Mouse (Mus musculus) cerebellum, adult (tissue): ENCODE data around the gene Rnaseh2c.

Source experiments
- ATAC-seq: cut with Nextera tagmentation; 2 replicates; pipeline ENCODE4 v1.9.2; 2017; ENCODE audit warnings: mild to moderate bottlenecking, moderate library complexity, mixed read lengths; ENCODE audit not compliant: insufficient number of reproducible peaks, low FRiP score, low TSS enrichment

Rnaseh2c gene

GRCm38 (mm10) chr19:5601752-5602541 lies at the start of gene Rnaseh2c:
TSS of gene Rnaseh2c (plus strand) at chr19:5601873.
- peak; percentile 89 for ATAC-seq

GRCm38 (mm10) chr19:5553802-5554201 lies 47.9 kb upstream of the Rnaseh2c start:
- no peak for ATAC-seq

- no peak for ATAC-seq
Measured at GRCm38 (mm10) chr19:5554212-5554611, 47.5 kb upstream of the Rnaseh2c start.

- ATAC-seq = no peak
Measured at GRCm38 (mm10) chr19:5558169-5558568, 43.5 kb upstream of the Rnaseh2c start.

- no peak for ATAC-seq
Measured at GRCm38 (mm10) chr19:5558770-5559169, 42.9 kb upstream of the Rnaseh2c start.

- ATAC-seq = no peak
Measured at GRCm38 (mm10) chr19:5559229-5559628, 42.4 kb upstream of the Rnaseh2c start.

GRCm38 (mm10) chr19:5559631-5560456 lies 41.8 kb upstream of the Rnaseh2c start:
- ATAC-seq = no peak

GRCm38 (mm10) chr19:5560457-5561041 lies 41.1 kb upstream of the Rnaseh2c start, which contains the start of gene Ovol1:
TSS of gene Ovol1 (minus strand) at chr19:5560646.
- ATAC-seq = no peak

GRCm38 (mm10) chr19:5561252-5561790 lies 40.4 kb upstream of the Rnaseh2c start:
- no peak for ATAC-seq

GRCm38 (mm10) chr19:5561886-5562285 lies 39.8 kb upstream of the Rnaseh2c start:
- ATAC-seq = no peak

GRCm38 (mm10) chr19:5562776-5563175 lies 38.9 kb upstream of the Rnaseh2c start:
- ATAC-seq = no peak

- ATAC-seq = no peak
Measured at GRCm38 (mm10) chr19:5566316-5566715, 35.4 kb upstream of the Rnaseh2c start.

- peak; percentile 29; the same call in 1 of the 2 replicates for ATAC-seq
Measured at GRCm38 (mm10) chr19:5567180-5567533, 34.5 kb upstream of the Rnaseh2c start.

- peak; percentile 78 for ATAC-seq
Measured at GRCm38 (mm10) chr19:5567534-5568469, 33.9 kb upstream of the Rnaseh2c start, which contains the start of gene Ap5b1. TSS of gene Ap5b1 (plus strand) at chr19:5568025.

GRCm38 (mm10) chr19:5568470-5569140 lies 33.1 kb upstream of the Rnaseh2c start:
- peak; percentile 37; the same call in 1 of the 2 replicates for ATAC-seq

GRCm38 (mm10) chr19:5569521-5569920 lies 32.2 kb upstream of the Rnaseh2c start:
- ATAC-seq = no peak

- ATAC-seq = no peak
Measured at GRCm38 (mm10) chr19:5570353-5571246, 31.1 kb upstream of the Rnaseh2c start.

GRCm38 (mm10) chr19:5571831-5572230 lies 29.8 kb upstream of the Rnaseh2c start:
- no peak for ATAC-seq
